Mouse (Mus musculus) MEL (cell line): ENCODE measurements around the gene Wls.

Experiments
- CTCF ChIP-seq, 3 experiments: IDR thresholded peaks in 2 of 3; conservative IDR thresholded peaks in 1 of 3; 2 replicates each; pipeline ENCODE4 v1.5.1; 2011 to 2012; ENCODE audit warnings: low read length in 3 of 3, low read depth in 2 of 3, mild to moderate bottlenecking in 2 of 3, improper control_type of control experiment in 1 of 3, inconsistent platforms in 1 of 3, mixed read lengths in 1 of 3, moderate library complexity in 1 of 3; ENCODE audit not compliant: control insufficient read depth in 1 of 3, insufficient read depth in 1 of 3, poor library complexity in 1 of 3, severe bottlenecking in 1 of 3
- EP300 ChIP-seq, 2 experiments: IDR thresholded peaks; 2 replicates each; pipeline ENCODE4 v1.6.1; 2011; ENCODE audit warnings: improper control_type of control experiment in 2 of 2, low read length in 2 of 2, low read depth in 1 of 2, mild to moderate bottlenecking in 1 of 2
- GABPA ChIP-seq: IDR thresholded peaks from 2 replicates; pipeline ENCODE4 v1.6.1; 2012; ENCODE audit warnings: low read depth, mild to moderate bottlenecking, inconsistent platforms, low read length, improper control_type of control experiment, moderate library complexity
- GATA1 ChIP-seq: IDR thresholded peaks from 2 replicates; pipeline ENCODE4 v1.6.1; 2011; ENCODE audit warnings: low read depth, low read length, improper control_type of control experiment
- MAFK ChIP-seq: IDR thresholded peaks from 2 replicates; pipeline ENCODE4 v1.6.1; 2011; ENCODE audit warnings: low read depth, mild to moderate bottlenecking, low read length, improper control_type of control experiment, borderline replicate concordance
- MAX ChIP-seq: IDR thresholded peaks from 2 replicates; pipeline ENCODE4 v1.6.1; 2011; ENCODE audit warnings: low read length, improper control_type of control experiment
- MXI1 ChIP-seq: IDR thresholded peaks from 2 replicates; pipeline ENCODE4 v1.6.1; 2011; ENCODE audit warnings: mild to moderate bottlenecking, low read depth, low read length, improper control_type of control experiment
- MYC ChIP-seq: IDR thresholded peaks from 2 replicates; pipeline ENCODE4 v1.6.1; 2011; ENCODE audit warnings: low read depth, mild to moderate bottlenecking, low read length, improper control_type of control experiment, moderate library complexity
- POLR2A ChIP-seq, 2 experiments: IDR thresholded peaks; 2 replicates each; pipeline ENCODE4 v1.6.1; 2011 to 2012; ENCODE audit warnings: low read length in 2 of 2, mild to moderate bottlenecking in 2 of 2, control low read depth in 1 of 2, improper control_type of control experiment in 1 of 2, low read depth in 1 of 2, moderate library complexity in 1 of 2; ENCODE audit not compliant: control insufficient read depth in 1 of 2, insufficient read depth in 1 of 2, poor library complexity in 1 of 2
- POLR2AphosphoS2 ChIP-seq: IDR thresholded peaks from 2 replicates; pipeline ENCODE4 v1.6.1; 2011; ENCODE audit warnings: low read length, improper control_type of control experiment
- UBTF ChIP-seq: IDR thresholded peaks from 2 replicates; pipeline ENCODE4 v1.6.1; 2012; ENCODE audit warnings: low read depth, mild to moderate bottlenecking, inconsistent platforms, low read length, improper control_type of control experiment, moderate library complexity, borderline replicate concordance; ENCODE audit not compliant: insufficient read depth
- USF1 ChIP-seq: IDR thresholded peaks from 2 replicates; pipeline ENCODE4 v1.6.1; 2014; ENCODE audit warnings: low read depth, mild to moderate bottlenecking, inconsistent platforms, low read length, improper control_type of control experiment, moderate library complexity
- ZC3H11A ChIP-seq: IDR thresholded peaks from 2 replicates; pipeline ENCODE4 v1.6.1; 2012; ENCODE audit warnings: low read depth, mild to moderate bottlenecking, inconsistent platforms, low read length, improper control_type of control experiment
- ZMIZ1 ChIP-seq: IDR thresholded peaks from 2 replicates; pipeline ENCODE4 v1.6.1; 2012; ENCODE audit warnings: low read depth, mild to moderate bottlenecking, inconsistent platforms, low read length, improper control_type of control experiment, moderate library complexity

DNA sequence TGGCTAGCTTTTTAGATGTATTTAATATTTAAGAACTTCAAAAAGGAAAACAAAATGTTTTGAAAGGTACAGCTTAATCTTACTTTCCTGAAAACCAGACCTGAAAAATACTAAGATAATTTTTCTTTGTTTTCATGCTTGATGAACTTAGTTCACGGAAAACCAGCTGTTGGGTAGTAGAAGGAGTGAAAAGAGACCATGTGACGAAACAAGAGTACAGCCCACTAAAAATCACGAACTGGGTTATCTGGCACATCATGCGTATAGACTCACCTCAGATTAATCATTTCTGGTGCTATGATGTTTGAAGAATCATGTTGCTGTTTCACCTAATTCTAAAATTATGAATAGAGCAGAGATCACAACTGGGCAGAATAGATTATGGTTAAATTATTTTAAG, 3.7 kb downstream of the Wls start:
- no peak for TF ChIP-seq GABPA
- TF ChIP-seq MAFK: no peak
- TF ChIP-seq MYC: no peak
- no peak for TF ChIP-seq UBTF
- TF ChIP-seq EP300 (IDR thresholded peaks at IDR 0.05; ENCODE audit: low read depth in 1 of 2, low read length in 2 of 2): no peak
- no peak for TF ChIP-seq USF1
- TF ChIP-seq ZC3H11A: no peak
- TF ChIP-seq MAX: no peak
- no peak for TF ChIP-seq POLR2A (IDR thresholded peaks at IDR 0.05; ENCODE audit: control insufficient read depth in 1 of 2, insufficient read depth in 1 of 2, low read depth in 1 of 2, low read length in 2 of 2, poor library complexity in 1 of 2)
- TF ChIP-seq CTCF (IDR thresholded peaks at IDR 0.05 in 2 of 3, conservative IDR thresholded peaks at IDR 0.05 in 1 of 3; ENCODE audit: control insufficient read depth in 1 of 3, insufficient read depth in 1 of 3, low read depth in 2 of 3, low read length in 3 of 3, poor library complexity in 1 of 3, severe bottlenecking in 1 of 3): no peak
- no peak for TF ChIP-seq POLR2AphosphoS2
- TF ChIP-seq GATA1: no peak
- no peak for TF ChIP-seq MXI1
- TF ChIP-seq ZMIZ1: no peak
